Mouse (Mus musculus) kidney, embryonic 15.5 days (tissue): ENCODE results near the gene Rbm41. TPM values are rescaled to one million over a fixed set of nuclear protein-coding genes. Genes with fewer than 3 reads are reported as not detected.
A peak's percentile ranks its signal among the peaks of the same experiment; 100 is the strongest.

Experiments
- ATAC-seq: fragments of 200-750 bp; cut with Nextera tagmentation; replicated peaks from 2 replicates; pipeline ENCODE4 v1.8.0; 2017; ENCODE audit warnings: moderate TSS enrichment; ENCODE audit not compliant: low FRiP score
- H3K27ac ChIP-seq: fragments of 300-500 bp; sonication (generic); 2 replicates; pipeline ENCODE4 v1.5.1; 2015; ENCODE audit warnings: mild to moderate bottlenecking, inconsistent platforms
- H3K27me3 ChIP-seq: fragments of 300-500 bp; sonication (generic); 2 replicates; pipeline ENCODE4 v1.6.1; 2015; ENCODE audit warnings: inconsistent platforms
- H3K36me3 ChIP-seq: fragments of 300-500 bp; sonication (generic); 2 replicates; pipeline ENCODE4 v1.6.1; 2015; ENCODE audit warnings: inconsistent platforms
- H3K4me1 ChIP-seq: fragments of 300-500 bp; sonication (generic); 2 replicates; pipeline ENCODE4 v1.6.1; 2015; ENCODE audit warnings: inconsistent platforms
- H3K4me2 ChIP-seq: fragments of 300-500 bp; sonication (generic); 2 replicates; pipeline ENCODE4 v1.6.1; 2015; ENCODE audit warnings: moderate library complexity, mild to moderate bottlenecking, inconsistent platforms
- H3K4me3 ChIP-seq: fragments of 300-500 bp; sonication (generic); replicated peaks from 2 replicates; pipeline ENCODE4 v1.5.1; 2015; ENCODE audit warnings: mild to moderate bottlenecking, inconsistent platforms
- H3K9ac ChIP-seq: fragments of 300-500 bp; sonication (generic); 2 replicates; pipeline ENCODE4 v1.6.1; 2015; ENCODE audit warnings: mild to moderate bottlenecking, inconsistent platforms
- H3K9me3 ChIP-seq: fragments of 300-500 bp; sonication (generic); replicated peaks from 2 replicates; pipeline ENCODE4 v1.6.1; 2016; ENCODE audit warnings: inconsistent platforms
- WGBS: fragments of 180-500 bp; shearing (Covaris S2); methylation state at CpG from one replicate; pipeline ENCODE4 v1.1.7; 2015; ENCODE audit warnings: mixed read lengths; 5-methylcytosine and 5-hydroxymethylcytosine counted together
- polyA plus RNA-seq: library from polyadenylated mRNA; unstranded; fragments of >200 nt; fragmentation: Nextera tagmentation; extraction: Ambion mirVana; gene quantifications from 2 replicates; pipeline ENCODE4 v1.2.1, GENCODE M21; 2015

Rbm41 gene
- 4.5 and 4.6 TPM in 2 replicates for polyA plus RNA-seq

DNA sequence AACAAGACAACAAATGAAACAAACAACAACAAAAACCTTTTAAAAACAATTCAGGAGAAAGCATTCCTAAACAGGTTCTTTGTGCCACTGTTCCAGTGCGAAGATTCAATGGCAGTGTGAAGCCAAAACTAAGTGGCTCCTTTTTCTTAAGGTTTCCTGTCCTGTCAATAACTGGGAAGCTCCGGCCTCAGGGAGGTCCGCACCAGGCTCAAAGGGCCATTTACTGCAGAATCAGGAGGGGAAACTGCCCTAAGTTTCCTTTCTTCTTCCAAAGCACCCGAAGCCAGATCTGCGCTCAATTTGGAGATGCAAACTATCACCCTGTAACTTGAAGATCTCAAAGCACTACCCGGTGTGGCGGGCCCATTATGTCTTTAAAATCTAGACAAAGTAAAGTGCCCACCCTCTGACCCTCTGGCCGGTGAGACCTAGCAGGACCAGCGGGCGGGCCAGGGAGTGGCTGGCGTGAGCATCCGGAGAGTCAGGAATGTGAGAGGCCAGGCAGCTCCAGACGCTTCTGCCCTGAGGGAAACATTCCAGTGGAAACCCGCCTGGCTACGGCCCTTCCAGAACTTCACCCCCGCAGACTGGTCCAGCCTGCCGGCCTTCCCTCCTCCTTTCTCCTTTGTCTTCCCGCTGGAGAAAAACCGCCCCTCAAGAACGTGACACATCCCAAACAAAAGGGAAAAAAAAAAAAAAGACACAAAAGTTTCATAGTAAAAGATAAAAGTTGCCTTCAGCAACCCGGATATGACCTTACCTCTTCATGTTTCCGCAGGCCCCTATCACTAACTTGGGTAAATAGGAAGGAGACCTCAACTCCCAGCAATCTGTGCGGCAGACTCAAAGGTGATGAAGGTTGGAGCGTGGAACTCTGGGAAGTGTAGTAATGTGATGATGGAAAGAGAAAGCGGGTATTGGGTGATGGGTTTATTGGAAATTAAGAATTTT is at the start of gene Rbm41:
Gene Rbm41 (minus strand): TSS at position 856 of the 951 bp plus-strand sequence.
- Histone ChIP-seq H3K9ac (peak within 1 kb of the TSS; percentile 41), H3K9me3 (no peaks in the 10 kb centered on the region), H3K4me1 (no peaks in the 10 kb centered on the region), H3K36me3 (peaks cover 19% of the 10 kb centered on the region), H3K27ac (peak within 1 kb of the TSS; percentile 75), H3K4me2 (peak within 1 kb of the TSS; percentile 51), H3K27me3 (peaks cover 32% of the 10 kb centered on the region; the same call in 1 of the 2 replicates), H3K4me3 (peak within 1 kb of the TSS; percentile 58)
- ATAC-seq, result peak; percentile 90
- 19% methylated on average over 25 of the region's 25 CpGs for WGBS

DNA sequence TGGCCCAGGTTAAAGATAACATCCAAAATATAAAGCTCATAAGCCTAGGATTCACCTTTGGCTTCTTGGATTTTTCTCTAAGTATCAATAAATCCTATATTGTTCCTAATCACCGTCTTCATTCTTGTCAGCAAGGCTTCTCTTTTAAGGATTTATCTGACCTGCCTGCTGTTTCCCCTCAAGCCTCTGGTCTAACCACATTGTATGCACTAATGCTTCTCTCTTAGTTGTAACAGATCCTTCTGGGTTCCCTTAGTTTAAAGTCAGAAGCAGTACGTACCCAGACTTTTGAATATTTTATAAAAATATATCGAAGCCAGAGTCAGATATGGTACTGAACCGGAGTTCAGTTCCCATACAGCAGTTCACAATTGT is 283 bp upstream of the Rbm41 start:
- no peak; the same call in 1 of the 2 replicates for ATAC-seq
- H3K27ac ChIP-seq, result no peak overlapping the region
- peak overlapping the region; percentile 51 for H3K4me2 ChIP-seq
- peaks cover 30% of the 10 kb centered on the region; the same call in 1 of the 2 replicates for H3K27me3 ChIP-seq
- no peak overlapping the region for H3K9ac ChIP-seq
- H3K36me3 ChIP-seq, result peaks cover 13% of the 10 kb centered on the region
- H3K4me1 ChIP-seq, result no peaks in the 10 kb centered on the region
- 86% methylated on average over 4 of the region's 4 CpGs for WGBS
- H3K9me3 ChIP-seq, result no peaks in the 10 kb centered on the region
- H3K4me3 ChIP-seq, result peak overlapping the region; percentile 58

DNA sequence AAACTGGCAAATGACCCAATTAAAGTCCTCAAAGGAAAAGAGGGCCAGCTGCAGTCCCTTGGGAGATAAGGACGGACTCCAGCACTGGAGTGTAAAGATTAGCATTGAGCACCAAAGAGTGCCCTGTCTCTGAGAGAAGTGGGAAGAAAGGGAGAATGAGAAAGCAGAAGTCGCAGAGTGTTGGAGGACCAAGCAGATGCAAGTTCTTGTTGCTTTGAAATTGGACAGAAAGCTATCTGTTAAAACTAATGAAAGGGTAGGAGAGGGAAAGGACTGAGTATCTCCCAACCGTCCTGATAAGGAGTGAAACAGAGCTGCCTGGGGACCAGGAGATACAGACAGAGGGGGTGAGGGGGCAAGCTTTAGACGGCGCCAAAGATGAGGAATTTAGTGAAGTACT is 16.3 kb downstream of the Rbm41 start:
- 83% methylated on average over 5 of the region's 5 CpGs for WGBS
- ATAC-seq, result no peak

GRCm38 (mm10) chrX:139933507-139933906 is 64.9 kb downstream of the Rbm41 start:
- no peak for ATAC-seq

More for the DNA sequence above, 16.3 kb downstream of the Rbm41 start:
- Histone ChIP-seq H3K4me3 (no peak overlapping the region), H3K27me3 (peaks cover 17% of the 10 kb centered on the region), H3K4me1 (no peaks in the 10 kb centered on the region), H3K36me3 (no peaks in the 10 kb centered on the region), H3K4me2 (no peak overlapping the region), H3K9ac (no peak overlapping the region), H3K9me3 (no peaks in the 10 kb centered on the region), H3K27ac (no peak overlapping the region)

GRCm38 (mm10) chrX:139932472-139932871 is 65.9 kb downstream of the Rbm41 start:
- H3K9ac ChIP-seq, result no peak overlapping the region
- H3K9me3 ChIP-seq, result no peaks in the 10 kb centered on the region
- H3K36me3 ChIP-seq, result no peaks in the 10 kb centered on the region
- no peaks in the 10 kb centered on the region for H3K4me1 ChIP-seq
- 0 out of 2 replicates have a peak, but pooled peaks cover 8% of the 10 kb centered on the region for H3K27me3 ChIP-seq
- no peak overlapping the region for H3K27ac ChIP-seq
- no peak overlapping the region for H3K4me3 ChIP-seq
- no peak overlapping the region for H3K4me2 ChIP-seq
- WGBS, result 64% methylated on average over 3 of the region's 3 CpGs
- ATAC-seq, result no peak

More at GRCm38 (mm10) chrX:139933507-139933906, 64.9 kb downstream of the Rbm41 start:
- no peak overlapping the region for H3K9ac ChIP-seq
- H3K4me3 ChIP-seq, result no peak overlapping the region
- WGBS, result 87% methylated on average over 1 of the region's 1 CpGs
- no peak overlapping the region for H3K27ac ChIP-seq
- H3K4me2 ChIP-seq, result no peak overlapping the region
- no peaks in the 10 kb centered on the region for H3K4me1 ChIP-seq
- H3K27me3 ChIP-seq, result 0 out of 2 replicates have a peak, but pooled peaks cover 8% of the 10 kb centered on the region
- H3K36me3 ChIP-seq, result no peaks in the 10 kb centered on the region
- no peaks in the 10 kb centered on the region for H3K9me3 ChIP-seq

- Histone ChIP-seq H3K36me3 (no peaks in the 10 kb centered on the region), H3K4me1 (no peaks in the 10 kb centered on the region), H3K4me2 (no peak overlapping the region), H3K9ac (no peak overlapping the region), H3K9me3 (no peaks in the 10 kb centered on the region), H3K27me3 (0 out of 2 replicates have a peak, but pooled peaks cover 2% of the 10 kb centered on the region), H3K27ac (no peak overlapping the region), H3K4me3 (no peak overlapping the region)
- ATAC-seq, result no peak
- 84% methylated on average over 4 of the region's 4 CpGs for WGBS
Observed at GRCm38 (mm10) chrX:139920572-139920971, 77.8 kb downstream of the Rbm41 start.

GRCm38 (mm10) chrX:139891387-139891786 is 107.0 kb downstream of the Rbm41 start:
- 63% methylated on average over 1 of the region's 1 CpGs for WGBS
- Histone ChIP-seq H3K27me3 (peaks cover 7% of the 10 kb centered on the region), H3K36me3 (no peaks in the 10 kb centered on the region), H3K4me2 (no peak overlapping the region), H3K9ac (no peak overlapping the region), H3K4me3 (no peak overlapping the region), H3K9me3 (no peaks in the 10 kb centered on the region), H3K4me1 (no peaks in the 10 kb centered on the region), H3K27ac (no peak overlapping the region)
- ATAC-seq, result no peak

- H3K4me2 ChIP-seq, result no peak overlapping the region
- no peaks in the 10 kb centered on the region for H3K36me3 ChIP-seq
- H3K4me3 ChIP-seq, result no peak overlapping the region
- H3K27me3 ChIP-seq, result peaks cover 21% of the 10 kb centered on the region
- H3K4me1 ChIP-seq, result no peaks in the 10 kb centered on the region
- no peaks in the 10 kb centered on the region for H3K9me3 ChIP-seq
- H3K27ac ChIP-seq, result no peak overlapping the region
- ATAC-seq, result no peak
- H3K9ac ChIP-seq, result no peak overlapping the region
Observed at GRCm38 (mm10) chrX:139883221-139883620, 115.2 kb downstream of the Rbm41 start.

GRCm38 (mm10) chrX:139877936-139878335 is 120.5 kb downstream of the Rbm41 start:
- no peak overlapping the region for H3K4me3 ChIP-seq
- no peak for ATAC-seq
- WGBS, result 36% methylated on average over 3 of the region's 3 CpGs
- H3K36me3 ChIP-seq, result no peaks in the 10 kb centered on the region
- H3K9ac ChIP-seq, result no peak overlapping the region
- no peak overlapping the region for H3K27ac ChIP-seq
- no peak overlapping the region for H3K4me2 ChIP-seq
- H3K27me3 ChIP-seq, result peaks cover 36% of the 10 kb centered on the region; the same call in 1 of the 2 replicates
- no peaks in the 10 kb centered on the region for H3K9me3 ChIP-seq
- H3K4me1 ChIP-seq, result no peaks in the 10 kb centered on the region

GRCm38 (mm10) chrX:139877105-139877504 is 121.3 kb downstream of the Rbm41 start:
- Histone ChIP-seq H3K4me2 (no peak overlapping the region), H3K4me1 (no peaks in the 10 kb centered on the region), H3K36me3 (no peaks in the 10 kb centered on the region), H3K9ac (no peak overlapping the region), H3K9me3 (no peaks in the 10 kb centered on the region), H3K27ac (no peak overlapping the region), H3K4me3 (no peak overlapping the region), H3K27me3 (peaks cover 43% of the 10 kb centered on the region)
- no peak for ATAC-seq
- WGBS, result 50% methylated on average over 7 of the region's 7 CpGs

GRCm38 (mm10) chrX:139870938-139871791 is 127.2 kb downstream of the Rbm41 start, which contains the start of gene Morc4:
TSS of gene Morc4 (minus strand) at chrX:139871677.
- Histone ChIP-seq H3K4me2 (peak within 1 kb of the TSS; percentile 82), H3K27ac (no peak within 1 kb of the TSS), H3K9me3 (no peaks in the 10 kb centered on the region), H3K27me3 (peaks cover 37% of the 10 kb centered on the region), H3K4me3 (peak within 1 kb of the TSS; percentile 60), H3K36me3 (no peaks in the 10 kb centered on the region), H3K9ac (peak within 1 kb of the TSS; percentile 50), H3K4me1 (0 out of 2 replicates have a peak, but pooled peaks cover 2% of the 10 kb centered on the region)
- WGBS, result 15% methylated on average over 61 of the region's 87 CpGs
- peak; percentile 96 for ATAC-seq
